Mouse (Mus musculus): ENCODE results near the gene Tulp4. TPM values are rescaled to one million over a fixed set of nuclear protein-coding genes. Genes with fewer than 3 reads are reported as not detected.
"Not testable (repeated sequence)": the region's sequence is repeated elsewhere in the genome, so short reads cannot be mapped to it uniquely, and the experiment has no call there.

Tulp4 gene
- polyA plus RNA-seq, 1 experiment from 2014 or later = 159 TPM

- peak overlapping the region; percentile 53 for H3K4me3 ChIP-seq
- WGBS = under 1% methylated on average over 25 of the region's 25 CpGs
- not testable (repeated sequence) for H3K27me3 ChIP-seq (ENCODE audit: low read depth, poor library complexity, severe bottlenecking); H3K9me3 ChIP-seq (replicated peaks); H3K4me1 ChIP-seq; H3K36me3 ChIP-seq
- 0 out of 2 replicates have a peak overlapping the region, but pooled peaks have one; percentile 70 for H3K27ac ChIP-seq
- peak; percentile 55 for DNase-seq (ENCODE audit: low spot score)
Observed at GRCm38 (mm10) chr17:6270840-6271239, 164.6 kb downstream of the Tulp4 start.

GRCm38 (mm10) chr17:6271970-6272369 lies 165.7 kb downstream of the Tulp4 start:
- not testable (repeated sequence) for H3K36me3 ChIP-seq; H3K27ac ChIP-seq; H3K9me3 ChIP-seq (replicated peaks); H3K27me3 ChIP-seq (ENCODE audit: low read depth, poor library complexity, severe bottlenecking); H3K4me3 ChIP-seq; DNase-seq (ENCODE audit: low spot score); H3K4me1 ChIP-seq
- WGBS = 92% methylated on average over 6 of the region's 6 CpGs

GRCm38 (mm10) chr17:6274693-6275092 lies 168.5 kb downstream of the Tulp4 start:
- H3K9me3 ChIP-seq (replicated peaks); H3K4me3 ChIP-seq; H3K27me3 ChIP-seq (ENCODE audit: low read depth, poor library complexity, severe bottlenecking); DNase-seq (ENCODE audit: low spot score); H3K27ac ChIP-seq; H3K36me3 ChIP-seq; H3K4me1 ChIP-seq: not testable (repeated sequence)
- WGBS = 96% methylated on average over 6 of the region's 6 CpGs

- H3K27me3 ChIP-seq (ENCODE audit: low read depth, poor library complexity, severe bottlenecking); H3K27ac ChIP-seq; H3K9me3 ChIP-seq (replicated peaks); H3K4me1 ChIP-seq; H3K36me3 ChIP-seq; H3K4me3 ChIP-seq; DNase-seq (ENCODE audit: low spot score): not testable (repeated sequence)
- 73% methylated on average over 8 of the region's 8 CpGs for WGBS
Observed at GRCm38 (mm10) chr17:6279205-6279604, 173.0 kb downstream of the Tulp4 start.

- not testable (repeated sequence) for H3K4me3 ChIP-seq; H3K27me3 ChIP-seq (ENCODE audit: low read depth, poor library complexity, severe bottlenecking); H3K9me3 ChIP-seq (replicated peaks); H3K27ac ChIP-seq; H3K4me1 ChIP-seq; H3K36me3 ChIP-seq; DNase-seq (ENCODE audit: low spot score)
- WGBS = 88% methylated on average over 10 of the region's 10 CpGs
Observed at GRCm38 (mm10) chr17:6279772-6280171, 173.5 kb downstream of the Tulp4 start.

GRCm38 (mm10) chr17:6280513-6280912 lies 174.3 kb downstream of the Tulp4 start:
- H3K27ac ChIP-seq; H3K9me3 ChIP-seq (replicated peaks); DNase-seq (ENCODE audit: low spot score); H3K4me3 ChIP-seq; H3K27me3 ChIP-seq (ENCODE audit: low read depth, poor library complexity, severe bottlenecking); H3K4me1 ChIP-seq; H3K36me3 ChIP-seq: not testable (repeated sequence)
- 90% methylated on average over 19 of the region's 19 CpGs for WGBS

GRCm38 (mm10) chr17:6283137-6283536 lies 176.9 kb downstream of the Tulp4 start:
- 95% methylated on average over 8 of the region's 10 CpGs for WGBS

GRCm38 (mm10) chr17:6286169-6286568 lies 179.9 kb downstream of the Tulp4 start:
- H3K27me3 ChIP-seq (ENCODE audit: low read depth, poor library complexity, severe bottlenecking); H3K4me3 ChIP-seq; H3K9me3 ChIP-seq (replicated peaks); H3K27ac ChIP-seq; DNase-seq (ENCODE audit: low spot score); H3K4me1 ChIP-seq; H3K36me3 ChIP-seq: not testable (repeated sequence)
- 95% methylated on average over 5 of the region's 5 CpGs for WGBS

More at GRCm38 (mm10) chr17:6283137-6283536, 176.9 kb downstream of the Tulp4 start:
- not testable (repeated sequence) for DNase-seq (ENCODE audit: low spot score); H3K36me3 ChIP-seq; H3K27me3 ChIP-seq (ENCODE audit: low read depth, poor library complexity, severe bottlenecking); H3K9me3 ChIP-seq (replicated peaks); H3K4me1 ChIP-seq; H3K4me3 ChIP-seq; H3K27ac ChIP-seq

- H3K36me3 ChIP-seq; DNase-seq (ENCODE audit: low spot score); H3K27me3 ChIP-seq (ENCODE audit: low read depth, poor library complexity, severe bottlenecking); H3K27ac ChIP-seq; H3K9me3 ChIP-seq (replicated peaks); H3K4me1 ChIP-seq; H3K4me3 ChIP-seq: not testable (repeated sequence)
- 95% methylated on average over 12 of the region's 12 CpGs for WGBS
Observed at GRCm38 (mm10) chr17:6289045-6289444, 182.8 kb downstream of the Tulp4 start.

- H3K4me3 ChIP-seq; H3K27me3 ChIP-seq (ENCODE audit: low read depth, poor library complexity, severe bottlenecking); H3K9me3 ChIP-seq (replicated peaks); H3K4me1 ChIP-seq; DNase-seq (ENCODE audit: low spot score); H3K36me3 ChIP-seq; H3K27ac ChIP-seq: not testable (repeated sequence)
- no CpG with 5 or more reads among the region's 5 CpGs for WGBS
Observed at GRCm38 (mm10) chr17:6293882-6294281, 187.6 kb downstream of the Tulp4 start.

GRCm38 (mm10) chr17:6297060-6297795 lies 191.0 kb downstream of the Tulp4 start:
- DNase-seq (ENCODE audit: low spot score); H3K36me3 ChIP-seq; H3K4me3 ChIP-seq; H3K27ac ChIP-seq; H3K9me3 ChIP-seq (replicated peaks); H3K4me1 ChIP-seq; H3K27me3 ChIP-seq (ENCODE audit: low read depth, poor library complexity, severe bottlenecking): not testable (repeated sequence)
- WGBS = 88% methylated on average over 9 of the region's 15 CpGs

- H3K4me1 ChIP-seq; H3K27ac ChIP-seq; H3K36me3 ChIP-seq; H3K4me3 ChIP-seq; H3K27me3 ChIP-seq (ENCODE audit: low read depth, poor library complexity, severe bottlenecking); H3K9me3 ChIP-seq (replicated peaks); DNase-seq (ENCODE audit: low spot score): not testable (repeated sequence)
- WGBS = 52% methylated on average over 6 of the region's 12 CpGs
Observed at GRCm38 (mm10) chr17:6300190-6300863, 194.1 kb downstream of the Tulp4 start.

All from limb, embryonic 10.5 days (tissue).